Mouse (Mus musculus) olfactory bulb, adult 2 months (tissue): ENCODE measurements around the gene Aak1.

Experiments
- CTCF ChIP-seq: fragments of 200-500 bp; IDR thresholded peaks from 2 replicates; pipeline ENCODE4 v1.5.1; 2012; ENCODE audit warnings: low read depth, mild to moderate bottlenecking, low read length, moderate library complexity; ENCODE audit not compliant: insufficient read depth
- POLR2A ChIP-seq: fragments of 200-500 bp; IDR thresholded peaks from 2 replicates; pipeline ENCODE4 v1.6.1; 2012; ENCODE audit warnings: mild to moderate bottlenecking, low read depth, low read length, moderate library complexity; ENCODE audit not compliant: insufficient read depth

DNA sequence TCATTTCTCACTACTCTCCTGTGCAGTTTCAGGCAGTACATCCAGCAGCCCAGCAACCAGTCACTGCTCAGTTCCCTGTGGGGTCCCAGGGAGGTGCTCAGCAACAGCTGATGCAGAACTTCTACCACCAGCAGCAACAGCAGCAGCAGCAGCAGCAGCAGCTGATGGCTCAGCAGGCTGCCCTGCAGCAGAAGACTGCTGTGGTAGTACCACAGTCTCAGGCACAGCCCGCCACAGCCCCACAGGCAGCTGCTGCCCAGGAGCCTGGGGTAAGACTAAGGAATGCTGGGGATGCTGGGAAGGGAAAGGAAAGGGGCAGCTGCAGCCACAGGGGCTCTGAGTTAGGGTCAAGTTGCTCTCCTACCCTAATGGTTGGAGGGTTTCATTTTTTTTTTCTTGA lies 109.7 kb downstream of the Aak1 start:
- TF ChIP-seq CTCF (no peak), POLR2A (no peak)
